Mouse (Mus musculus) hindbrain, embryonic 15.5 days (tissue): ENCODE measurements around the gene Nxf3. TPM values are rescaled to one million over a fixed set of nuclear protein-coding genes. Genes with fewer than 3 reads are reported as not detected.
A peak's percentile ranks its signal among the peaks of the same experiment; 100 is the strongest.
"Not testable (repeated sequence)": the region's sequence is repeated elsewhere in the genome, so short reads cannot be mapped to it uniquely, and the experiment has no call there.

ENCODE experiments used
- ATAC-seq: fragments of 200-750 bp; cut with Nextera tagmentation; 2 replicates; pipeline ENCODE4 v1.8.0; 2017; ENCODE audit warnings: low read depth, moderate number of reproducible peaks, moderate TSS enrichment; ENCODE audit not compliant: low FRiP score
- H3K27ac ChIP-seq: fragments of 300-500 bp; sonication (generic); replicated peaks from 2 replicates; pipeline ENCODE4 v1.5.1; 2015; ENCODE audit warnings: mild to moderate bottlenecking, inconsistent platforms
- H3K27me3 ChIP-seq: fragments of 300-500 bp; sonication (generic); 2 replicates; pipeline ENCODE4 v1.6.1; 2015; ENCODE audit warnings: control low read depth, inconsistent platforms
- H3K36me3 ChIP-seq: fragments of 300-500 bp; sonication (generic); 2 replicates; pipeline ENCODE4 v1.6.1; 2015; ENCODE audit warnings: control low read depth, inconsistent platforms
- H3K4me1 ChIP-seq: fragments of 300-500 bp; sonication (generic); replicated peaks from 2 replicates; pipeline ENCODE4 v1.6.1; 2015; ENCODE audit warnings: control low read depth, inconsistent platforms
- H3K4me2 ChIP-seq: fragments of 300-500 bp; sonication (generic); 2 replicates; pipeline ENCODE4 v1.6.1; 2015; ENCODE audit warnings: moderate library complexity, mild to moderate bottlenecking, inconsistent platforms
- H3K4me3 ChIP-seq: fragments of 300-500 bp; sonication (generic); 2 replicates; pipeline ENCODE4 v1.5.1; 2015; ENCODE audit warnings: mild to moderate bottlenecking, inconsistent platforms
- H3K9ac ChIP-seq: fragments of 300-500 bp; sonication (generic); 2 replicates; pipeline ENCODE4 v1.6.1; 2015; ENCODE audit warnings: inconsistent platforms
- H3K9me3 ChIP-seq: fragments of 300-500 bp; sonication (generic); 2 replicates; pipeline ENCODE4 v1.6.1; 2016; ENCODE audit warnings: control low read depth, inconsistent platforms
- WGBS: fragments of 180-500 bp; shearing (Covaris S2); methylation state at CpG from one replicate; pipeline ENCODE4 v1.1.7; 2015; 5-methylcytosine and 5-hydroxymethylcytosine counted together
- polyA plus RNA-seq: library from polyadenylated mRNA; unstranded; fragments of >200 nt; fragmentation: Nextera tagmentation; extraction: Ambion mirVana; gene quantifications from 2 replicates; pipeline ENCODE4 v1.2.1, GENCODE M21; 2015

Gene Nxf3
- not detected in 2 replicates for polyA plus RNA-seq

- Histone ChIP-seq H3K4me3 (no peak within 1 kb of the TSS), H3K27ac (no peak within 1 kb of the TSS), H3K9me3 (no peaks in the 10 kb centered on the region), H3K4me1 (no peaks in the 10 kb centered on the region), H3K27me3 (no peaks in the 10 kb centered on the region), H3K36me3 (no peaks in the 10 kb centered on the region), H3K9ac (no peak within 1 kb of the TSS), H3K4me2 (no peak within 1 kb of the TSS)
- ATAC-seq = no peak
- 86% methylated on average over 9 of the region's 9 CpGs for WGBS
These were observed at the start of gene Nxf3 for GRCm38 (mm10) chrX:136085155-136085554. TSS of gene Nxf3 (minus strand) at chrX:136085255.

GRCm38 (mm10) chrX:136127744-136128064 is 42.6 kb upstream of the Nxf3 start:
- Histone ChIP-seq H3K27me3 (no peaks in the 10 kb centered on the region), H3K4me1 (no peaks in the 10 kb centered on the region), H3K36me3 (no peaks in the 10 kb centered on the region), H3K4me2 (no peak overlapping the region), H3K9me3 (no peaks in the 10 kb centered on the region), H3K9ac (no peak overlapping the region), H3K4me3 (no peak overlapping the region), H3K27ac (no peak overlapping the region)
- 16% methylated on average over 5 of the region's 5 CpGs for WGBS
- no peak for ATAC-seq

GRCm38 (mm10) chrX:136127038-136127743 is 42.1 kb upstream of the Nxf3 start:
- Histone ChIP-seq H3K4me2 (no peak overlapping the region), H3K9me3 (no peaks in the 10 kb centered on the region)

DNA sequence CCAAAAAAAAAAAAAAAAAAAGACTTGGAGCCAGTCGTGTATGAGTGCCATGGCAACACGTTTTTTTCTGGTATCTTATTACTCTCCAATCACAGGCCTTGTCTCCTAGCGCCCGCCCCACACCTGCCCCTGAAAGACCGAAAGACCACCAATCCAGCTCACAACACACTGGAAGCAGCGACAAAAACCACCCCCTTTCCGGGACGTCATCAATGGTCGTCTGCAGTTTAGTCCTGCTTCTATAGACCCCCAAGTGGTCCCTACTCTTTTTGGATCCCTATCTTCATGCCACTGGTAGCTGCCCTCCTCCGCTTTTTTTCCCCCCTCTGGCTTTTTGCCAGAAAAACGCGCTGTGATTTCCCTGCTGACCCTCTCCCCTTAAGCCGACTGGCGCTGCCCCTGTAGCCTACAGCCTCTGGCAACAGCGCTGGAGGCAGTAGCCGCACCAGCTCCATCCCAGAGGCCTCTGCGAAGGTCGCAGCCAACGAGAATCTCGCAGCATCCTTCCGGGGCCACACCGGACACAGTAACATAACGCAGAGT is 30.4 kb upstream of the Nxf3 start:
- 26% methylated on average over 23 of the region's 23 CpGs for WGBS
- Histone ChIP-seq H3K9me3 (no peaks in the 10 kb centered on the region), H3K27me3 (0 out of 2 replicates have a peak, but pooled peaks cover 3% of the 10 kb centered on the region), H3K9ac (peak overlapping the region; percentile 37; the same call in 1 of the 2 replicates), H3K4me3 (peak overlapping the region; percentile 49), H3K36me3 (no peaks in the 10 kb centered on the region), H3K4me2 (peak overlapping the region; percentile 53), H3K27ac (peak overlapping the region; percentile 93), H3K4me1 (no peaks in the 10 kb centered on the region; the same call in 1 of the 2 replicates)
- ATAC-seq = peak; percentile 100

More at GRCm38 (mm10) chrX:136127038-136127743, 42.1 kb upstream of the Nxf3 start:
- H3K4me1 ChIP-seq = no peaks in the 10 kb centered on the region
- H3K27ac ChIP-seq = no peak overlapping the region
- no peak overlapping the region for H3K4me3 ChIP-seq
- no peaks in the 10 kb centered on the region for H3K27me3 ChIP-seq
- H3K9ac ChIP-seq = no peak overlapping the region
- no peak for ATAC-seq
- 66% methylated on average over 8 of the region's 8 CpGs for WGBS
- H3K36me3 ChIP-seq = no peaks in the 10 kb centered on the region

- no peaks in the 10 kb centered on the region; the same call in 1 of the 2 replicates for H3K4me1 ChIP-seq
- 0 out of 2 replicates have a peak, but pooled peaks cover 3% of the 10 kb centered on the region for H3K27me3 ChIP-seq
- H3K27ac ChIP-seq = peak overlapping the region; percentile 34; the same call in 1 of the 2 replicates
- no peak overlapping the region for H3K9ac ChIP-seq
- H3K36me3 ChIP-seq = no peaks in the 10 kb centered on the region
- H3K9me3 ChIP-seq = no peaks in the 10 kb centered on the region
- H3K4me2 ChIP-seq = peak overlapping the region; percentile 53
- peak overlapping the region; percentile 49 for H3K4me3 ChIP-seq
- 37% methylated on average over 4 of the region's 4 CpGs for WGBS
- ATAC-seq = peak; percentile 37; the same call in 1 of the 2 replicates
These were observed 30.0 kb upstream of the Nxf3 start for GRCm38 (mm10) chrX:136115015-136115414.

GRCm38 (mm10) chrX:136107942-136108341 is 22.9 kb upstream of the Nxf3 start:
- H3K4me3 ChIP-seq = no peak overlapping the region
- no peak overlapping the region for H3K9ac ChIP-seq
- H3K27me3 ChIP-seq = no peaks in the 10 kb centered on the region
- H3K36me3 ChIP-seq = no peaks in the 10 kb centered on the region
- no peak overlapping the region for H3K27ac ChIP-seq
- no peaks in the 10 kb centered on the region for H3K9me3 ChIP-seq
- H3K4me1 ChIP-seq = no peaks in the 10 kb centered on the region
- 0 out of 2 replicates have a peak, but pooled peaks have one; percentile 38 for ATAC-seq
- 0 out of 2 replicates have a peak overlapping the region, but pooled peaks have one; percentile 13 for H3K4me2 ChIP-seq
- 49% methylated on average over 6 of the region's 6 CpGs for WGBS

GRCm38 (mm10) chrX:136104724-136105088 is 19.7 kb upstream of the Nxf3 start:
- peak overlapping the region; percentile 51; the same call in 1 of the 2 replicates for H3K27ac ChIP-seq
- peak overlapping the region; percentile 15; the same call in 1 of the 2 replicates for H3K4me2 ChIP-seq
- no peaks in the 10 kb centered on the region for H3K4me1 ChIP-seq
- no peak overlapping the region for H3K4me3 ChIP-seq
- no peak overlapping the region for H3K9ac ChIP-seq
- no peaks in the 10 kb centered on the region for H3K27me3 ChIP-seq
- ATAC-seq = peak; percentile 63; the same call in 1 of the 2 replicates
- H3K36me3 ChIP-seq = no peaks in the 10 kb centered on the region
- 43% methylated on average over 3 of the region's 3 CpGs for WGBS
- H3K9me3 ChIP-seq = no peaks in the 10 kb centered on the region

DNA sequence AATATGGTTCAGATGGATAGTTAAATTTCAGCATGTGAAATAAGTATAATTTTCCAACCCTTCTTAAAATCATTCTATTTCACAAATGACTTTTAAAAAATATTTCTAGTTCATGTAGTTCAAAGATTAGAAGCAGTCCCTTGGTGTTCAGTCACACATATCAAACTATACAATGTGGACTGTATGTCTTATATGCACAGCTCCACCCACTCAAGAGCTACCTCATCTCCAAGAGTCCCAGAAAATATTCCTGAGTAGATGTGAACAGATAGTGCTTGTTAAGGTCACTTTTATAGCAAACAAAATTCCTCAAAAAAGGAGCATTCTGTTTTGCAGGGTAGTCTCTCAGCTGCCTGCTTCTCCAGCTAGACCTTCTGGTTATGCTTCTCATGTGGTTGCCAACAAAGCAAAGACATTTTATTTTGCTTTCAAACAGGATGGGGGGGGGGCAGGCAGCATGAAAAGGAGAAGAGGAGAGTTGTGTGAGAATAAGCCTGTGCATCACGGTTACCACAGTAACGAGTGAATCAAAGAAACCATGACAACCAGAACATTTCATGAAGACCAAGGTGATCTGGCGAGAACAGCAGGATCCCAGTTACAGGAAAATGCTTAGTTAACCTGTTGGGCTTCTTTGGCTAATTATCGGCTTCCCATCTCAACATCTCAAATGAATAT is 19.1 kb upstream of the Nxf3 start:
- peak overlapping the region; percentile 15; the same call in 1 of the 2 replicates for H3K4me2 ChIP-seq
- WGBS = 53% methylated on average over 4 of the region's 4 CpGs

DNA sequence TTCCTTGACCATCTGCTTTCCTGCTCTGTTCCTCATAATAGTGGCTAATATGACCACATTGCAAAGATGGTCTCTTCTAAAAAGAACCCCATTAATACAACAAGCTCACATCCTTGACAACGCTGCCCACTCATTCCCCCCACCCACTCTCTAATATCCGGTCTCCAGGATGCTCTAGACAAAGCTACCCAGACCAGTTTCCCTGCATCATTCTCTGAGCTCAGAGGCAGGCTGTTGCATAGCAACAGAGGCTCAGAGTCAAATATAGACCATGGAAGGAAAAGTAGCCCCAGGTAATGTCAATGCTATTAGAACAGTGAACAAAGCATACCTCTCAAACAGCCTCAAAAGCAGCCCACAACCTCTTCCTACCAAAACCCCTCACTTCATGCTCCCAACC is 9.4 kb upstream of the Nxf3 start:
- no peak overlapping the region for H3K4me2 ChIP-seq
- H3K36me3 ChIP-seq = no peaks in the 10 kb centered on the region
- H3K27me3 ChIP-seq = no peaks in the 10 kb centered on the region
- H3K9me3 ChIP-seq = no peaks in the 10 kb centered on the region
- no peak overlapping the region for H3K9ac ChIP-seq
- H3K27ac ChIP-seq = peak overlapping the region; percentile 48; the same call in 1 of the 2 replicates
- ATAC-seq = peak; percentile 74
- no peak overlapping the region for H3K4me3 ChIP-seq
- no peaks in the 10 kb centered on the region for H3K4me1 ChIP-seq
- WGBS = 34% methylated on average over 2 of the region's 2 CpGs

More for the DNA sequence above, 19.1 kb upstream of the Nxf3 start:
- ATAC-seq = peak; percentile 56; the same call in 1 of the 2 replicates
- H3K27me3 ChIP-seq = no peaks in the 10 kb centered on the region
- H3K36me3 ChIP-seq = no peaks in the 10 kb centered on the region
- no peaks in the 10 kb centered on the region for H3K4me1 ChIP-seq
- no peaks in the 10 kb centered on the region for H3K9me3 ChIP-seq
- H3K9ac ChIP-seq = no peak overlapping the region
- peak overlapping the region; percentile 51; the same call in 1 of the 2 replicates for H3K27ac ChIP-seq
- H3K4me3 ChIP-seq = no peak overlapping the region

DNA sequence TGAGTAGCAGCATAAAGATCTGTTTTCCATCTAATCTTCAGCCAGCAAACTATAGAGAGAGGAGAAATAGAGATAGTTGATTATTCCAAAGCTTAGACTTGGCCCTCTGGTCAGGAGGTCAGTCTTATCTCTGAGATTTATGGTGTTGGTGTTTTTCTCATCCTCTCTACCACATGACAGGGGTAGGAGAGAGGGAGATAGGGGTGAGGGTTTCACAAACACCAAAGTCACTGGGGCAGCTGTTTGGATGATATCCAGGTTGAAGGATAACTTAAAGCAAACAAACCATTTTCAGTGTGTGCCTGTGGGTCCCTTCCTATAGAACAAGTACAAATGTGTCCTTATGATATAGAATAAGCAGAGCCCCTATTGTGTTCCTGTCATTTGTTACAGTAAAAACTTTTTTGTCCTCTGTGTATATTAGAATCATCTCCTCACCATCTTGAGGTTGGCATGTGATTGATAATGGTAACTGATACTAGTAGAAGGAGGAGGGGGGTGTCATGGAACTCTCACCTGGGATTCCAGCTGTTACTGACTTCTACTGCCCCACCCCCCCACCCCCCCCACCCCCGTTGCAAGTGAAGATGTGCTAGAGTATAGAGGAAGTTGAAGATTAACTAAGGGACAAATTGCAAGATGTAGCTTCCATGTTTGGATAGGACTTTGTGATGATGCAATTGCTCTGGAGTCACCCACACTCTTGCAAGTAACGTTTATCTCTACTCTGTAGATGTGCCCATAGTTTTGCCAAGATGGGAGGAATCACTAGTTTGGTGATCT is 7.6 kb upstream of the Nxf3 start:
- Histone ChIP-seq H3K9ac (no peak overlapping the region), H3K9me3 (no peaks in the 10 kb centered on the region), H3K36me3 (no peaks in the 10 kb centered on the region), H3K4me3 (no peak overlapping the region), H3K4me1 (no peaks in the 10 kb centered on the region), H3K27me3 (no peaks in the 10 kb centered on the region), H3K27ac (no peak overlapping the region), H3K4me2 (no peak overlapping the region)
- ATAC-seq = no peak
- 32% methylated on average over 2 of the region's 2 CpGs for WGBS

- H3K4me1 ChIP-seq, H3K36me3 ChIP-seq, H3K27me3 ChIP-seq, H3K9me3 ChIP-seq: not testable (repeated sequence)
- peak within 1 kb of the TSS; percentile 55 for H3K9ac ChIP-seq
- H3K4me2 ChIP-seq = peak within 1 kb of the TSS; percentile 55
- ATAC-seq = peak; percentile 99
- H3K27ac ChIP-seq = peak within 1 kb of the TSS; percentile 85
- WGBS = 29% methylated on average over 1 of the region's 32 CpGs
- H3K4me3 ChIP-seq = peak within 1 kb of the TSS; percentile 45
These were observed 17.0 kb downstream of the Nxf3 start, which contains the start of gene Bex2 for GRCm38 (mm10) chrX:136068020-136068419. TSS of gene Bex2 (minus strand) at chrX:136068236.
